Mouse (Mus musculus): ENCODE results near the gene Cenpx. TPM values are rescaled to one million over a fixed set of nuclear protein-coding genes. Genes with fewer than 3 reads are reported as not detected.
"Not testable (repeated sequence)": the region's sequence is repeated elsewhere in the genome, so short reads cannot be mapped to it uniquely, and the experiment has no call there.

Gene Cenpx
- 81.0 and 88.0 TPM in 2 replicates for polyA plus RNA-seq (2015; fragmentation: Nextera tagmentation; extraction: Ambion mirVana)

GRCm38 (mm10) chr11:120713580-120714518 lies at the start of gene Cenpx, which contains the start of gene Lrrc45:
Cenpx (minus strand) TSS chr11:120713738.
Lrrc45 (plus strand) TSS chr11:120713925.
- H3K36me3 ChIP-seq (replicated peaks; ENCODE audit: insufficient read depth, low read length), result peaks cover 18% of the 10 kb centered on the region
- H3K4me1 ChIP-seq (ENCODE audit: insufficient read depth), result peaks cover 15% of the 10 kb centered on the region
- peak within 1 kb of the TSS; percentile 84 for H3K27ac ChIP-seq (ENCODE audit: low read depth)
- no peaks in the 10 kb centered on the region for H3K9me3 ChIP-seq (ENCODE audit: low read length)
- H3K4me3 ChIP-seq (ENCODE audit: low read depth, low read length), result peak within 1 kb of the TSS; percentile 67
- H3K9ac ChIP-seq (replicated peaks), result peak within 1 kb of the TSS; percentile 70
- DNase-seq, result peak; percentile 96
- ATAC-seq, result peak; percentile 95
- TF ChIP-seq EP300 (IDR thresholded peaks at IDR 0.05; ENCODE audit: low read depth) (no peak), CTCF (IDR thresholded peaks at IDR 0.05; ENCODE audit: low read depth) (no peak)
- WGBS (ENCODE audit: insufficient replicate concordance), result 2% methylated on average over 52 of the region's 53 CpGs
- H3K27me3 ChIP-seq (ENCODE audit: insufficient read depth, low read length), result no peaks in the 10 kb centered on the region
- peak within 1 kb of the TSS; percentile 99 for H3K4me2 ChIP-seq (ENCODE audit: low read depth, low read length)

DNA sequence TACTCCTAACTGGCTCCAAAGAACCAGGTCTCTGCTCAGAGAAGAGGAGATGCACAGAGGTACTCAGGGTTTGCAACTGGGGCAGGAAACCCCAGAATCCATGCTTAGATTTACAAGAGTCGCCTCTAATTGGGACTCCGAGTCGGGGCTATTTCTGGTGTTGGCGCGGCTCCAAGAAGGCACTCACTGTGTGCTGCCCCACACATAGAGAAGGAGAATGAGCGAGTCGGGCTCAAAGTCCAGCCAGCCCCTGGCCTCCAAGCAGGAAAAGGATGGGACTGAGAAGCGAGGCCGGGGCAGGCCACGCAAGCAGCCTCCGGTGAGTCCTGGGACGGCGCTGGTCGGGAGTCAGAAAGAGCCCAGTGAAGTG lies 49.1 kb upstream of the Cenpx start, which contains the start of gene Hmga1b:
Hmga1b (plus strand) TSS at position 123 of the 370 bp plus-strand sequence.
- H3K27ac ChIP-seq (ENCODE audit: low read depth); H3K27me3 ChIP-seq (ENCODE audit: insufficient read depth, low read length): not testable (repeated sequence)
- 19% methylated on average over 14 of the region's 14 CpGs for WGBS (ENCODE audit: insufficient replicate concordance)

GRCm38 (mm10) chr11:120761811-120762671 lies 48.5 kb upstream of the Cenpx start:
- Histone ChIP-seq H3K9me3 (ENCODE audit: low read length) (peaks cover 15% of the 10 kb centered on the region), H3K4me2 (ENCODE audit: low read depth, low read length) (no peak overlapping the region), H3K9ac (replicated peaks) (no peak overlapping the region), H3K36me3 (replicated peaks; ENCODE audit: insufficient read depth, low read length) (no peaks in the 10 kb centered on the region), H3K4me3 (ENCODE audit: low read depth, low read length) (no peak overlapping the region), H3K27ac (ENCODE audit: low read depth) (no peak overlapping the region), H3K4me1 (ENCODE audit: insufficient read depth) (no peaks in the 10 kb centered on the region), H3K27me3 (ENCODE audit: insufficient read depth, low read length) (0 out of 2 replicates have a peak, but pooled peaks cover 4% of the 10 kb centered on the region)
- TF ChIP-seq CTCF (IDR thresholded peaks at IDR 0.05; ENCODE audit: low read depth) (no peak), EP300 (IDR thresholded peaks at IDR 0.05; ENCODE audit: low read depth) (no peak)
- DNase-seq (no peak), ATAC-seq (no peak)
- 65% methylated on average over 14 of the region's 14 CpGs for WGBS (ENCODE audit: insufficient replicate concordance)

More for the DNA sequence above, 49.1 kb upstream of the Cenpx start, which contains the start of gene Hmga1b:
- not testable (repeated sequence) for ATAC-seq; H3K9ac ChIP-seq (replicated peaks); H3K36me3 ChIP-seq (replicated peaks; ENCODE audit: insufficient read depth, low read length); DNase-seq; H3K4me1 ChIP-seq (ENCODE audit: insufficient read depth); H3K4me2 ChIP-seq (ENCODE audit: low read depth, low read length); H3K4me3 ChIP-seq (ENCODE audit: low read depth, low read length)
- peaks cover 14% of the 10 kb centered on the region for H3K9me3 ChIP-seq (ENCODE audit: low read length)

DNA sequence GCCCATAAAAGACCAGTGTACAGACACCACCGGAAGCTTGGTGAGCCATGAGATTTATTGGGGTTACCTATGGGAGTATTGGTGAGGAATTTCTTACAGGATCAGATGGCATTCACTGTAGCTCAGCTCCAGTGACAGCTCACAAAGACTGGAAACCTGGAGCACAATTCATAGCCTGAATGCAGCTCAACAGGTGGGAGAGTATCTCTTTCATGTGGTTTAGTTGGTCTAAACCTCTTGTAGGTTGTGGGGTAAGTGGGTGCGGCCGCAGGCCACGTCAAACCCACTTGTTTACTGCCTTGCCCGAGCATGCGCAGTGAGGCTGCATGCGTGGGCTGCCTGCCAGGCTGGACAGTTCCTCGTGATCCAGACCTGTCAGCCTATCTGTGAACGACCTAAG lies 46.7 kb upstream of the Cenpx start:
- no peaks in the 10 kb centered on the region for H3K36me3 ChIP-seq (replicated peaks; ENCODE audit: insufficient read depth, low read length)
- no peak overlapping the region for H3K4me2 ChIP-seq (ENCODE audit: low read depth, low read length)
- H3K9me3 ChIP-seq (ENCODE audit: low read length), result peaks cover 15% of the 10 kb centered on the region
- DNase-seq (no peak), ATAC-seq (no peak)
- H3K4me3 ChIP-seq (ENCODE audit: low read depth, low read length), result no peak overlapping the region
- 81% methylated on average over 9 of the region's 9 CpGs for WGBS (ENCODE audit: insufficient replicate concordance)
- H3K9ac ChIP-seq (replicated peaks), result no peak overlapping the region
- no peaks in the 10 kb centered on the region for H3K4me1 ChIP-seq (ENCODE audit: insufficient read depth)
- 0 out of 2 replicates have a peak, but pooled peaks cover 4% of the 10 kb centered on the region for H3K27me3 ChIP-seq (ENCODE audit: insufficient read depth, low read length)
- H3K27ac ChIP-seq (ENCODE audit: low read depth), result no peak overlapping the region
- TF ChIP-seq CTCF (IDR thresholded peaks at IDR 0.05; ENCODE audit: low read depth), result no peak
- TF ChIP-seq EP300 (IDR thresholded peaks at IDR 0.05; ENCODE audit: low read depth), result no peak

- DNase-seq, result no peak
These were observed 38.1 kb upstream of the Cenpx start for GRCm38 (mm10) chr11:120751606-120752005.

GRCm38 (mm10) chr11:120749430-120749829 lies 35.9 kb upstream of the Cenpx start:
- Histone ChIP-seq H3K27me3 (ENCODE audit: insufficient read depth, low read length) (no peaks in the 10 kb centered on the region), H3K36me3 (replicated peaks; ENCODE audit: insufficient read depth, low read length) (no peaks in the 10 kb centered on the region), H3K9ac (replicated peaks) (no peak overlapping the region), H3K4me3 (ENCODE audit: low read depth, low read length) (no peak overlapping the region), H3K4me1 (ENCODE audit: insufficient read depth) (no peaks in the 10 kb centered on the region), H3K9me3 (ENCODE audit: low read length) (no peaks in the 10 kb centered on the region), H3K27ac (ENCODE audit: low read depth) (no peak overlapping the region), H3K4me2 (ENCODE audit: low read depth, low read length) (no peak overlapping the region)
- ATAC-seq (no peak), DNase-seq (peak; percentile 45)
- 50% methylated on average over 8 of the region's 8 CpGs for WGBS (ENCODE audit: insufficient replicate concordance)
- TF ChIP-seq EP300 (IDR thresholded peaks at IDR 0.05; ENCODE audit: low read depth) (no peak), CTCF (IDR thresholded peaks at IDR 0.05; ENCODE audit: low read depth) (peak; percentile 70)

More at GRCm38 (mm10) chr11:120751606-120752005, 38.1 kb upstream of the Cenpx start:
- Histone ChIP-seq H3K4me3 (ENCODE audit: low read depth, low read length) (no peak overlapping the region), H3K4me1 (ENCODE audit: insufficient read depth) (no peaks in the 10 kb centered on the region), H3K4me2 (ENCODE audit: low read depth, low read length) (no peak overlapping the region), H3K27me3 (ENCODE audit: insufficient read depth, low read length) (no peaks in the 10 kb centered on the region), H3K36me3 (replicated peaks; ENCODE audit: insufficient read depth, low read length) (no peaks in the 10 kb centered on the region), H3K9me3 (ENCODE audit: low read length) (no peaks in the 10 kb centered on the region), H3K9ac (replicated peaks) (no peak overlapping the region), H3K27ac (ENCODE audit: low read depth) (no peak overlapping the region)
- WGBS (ENCODE audit: insufficient replicate concordance), result 72% methylated on average over 4 of the region's 4 CpGs
- ATAC-seq, result no peak
- TF ChIP-seq CTCF (IDR thresholded peaks at IDR 0.05; ENCODE audit: low read depth), result no peak
- no peak for TF ChIP-seq EP300 (IDR thresholded peaks at IDR 0.05; ENCODE audit: low read depth)
